Mouse (Mus musculus) cerebellum, adult 8-10 months (tissue): Measurements from ENCODE around the gene Pkp4.

ENCODE experiments used
- DNase-seq: peaks from one replicate; pipeline ENCODE4 v3.0.0; 2022

The Pkp4 gene

DNA sequence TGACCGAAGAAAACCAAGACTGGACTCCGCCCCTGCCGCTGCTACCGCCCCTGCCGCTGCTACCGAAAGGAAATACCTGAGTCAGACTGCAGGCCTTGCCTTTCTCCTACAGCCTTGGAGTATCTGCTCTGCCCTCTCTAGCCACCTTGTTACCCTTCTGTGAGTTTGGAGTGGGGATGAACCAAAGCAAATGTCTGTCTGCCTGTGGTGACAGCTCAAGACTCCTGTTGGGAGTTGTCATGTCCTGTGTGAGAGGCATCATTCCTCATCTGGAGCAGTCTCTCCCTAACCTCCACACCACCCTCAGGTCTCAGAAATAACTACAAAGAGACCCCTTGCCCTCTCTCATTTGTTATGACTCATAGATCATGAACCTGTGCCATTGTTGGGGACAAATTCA lies 122.3 kb downstream of the Pkp4 start:
- DNase-seq = no peak

DNA sequence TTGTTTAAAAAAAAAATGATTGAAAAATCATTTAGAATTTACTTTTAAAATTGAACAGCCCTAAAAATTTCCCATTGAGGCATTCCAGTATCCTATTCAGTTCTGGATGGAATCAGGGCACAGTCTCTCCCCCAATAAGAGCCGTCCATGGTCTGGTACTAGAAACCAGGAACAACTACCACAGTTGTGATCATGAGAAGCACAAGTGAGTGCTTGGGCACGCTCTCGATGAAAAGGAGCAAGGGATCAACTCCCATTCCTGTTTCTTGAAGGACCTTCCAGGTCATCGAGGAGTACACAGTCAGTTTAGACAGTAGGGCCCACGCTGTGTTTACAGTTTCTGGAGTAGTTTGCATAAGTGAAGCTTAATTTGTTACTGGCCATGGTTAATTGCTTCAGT lies 123.6 kb downstream of the Pkp4 start:
- no peak for DNase-seq

DNA sequence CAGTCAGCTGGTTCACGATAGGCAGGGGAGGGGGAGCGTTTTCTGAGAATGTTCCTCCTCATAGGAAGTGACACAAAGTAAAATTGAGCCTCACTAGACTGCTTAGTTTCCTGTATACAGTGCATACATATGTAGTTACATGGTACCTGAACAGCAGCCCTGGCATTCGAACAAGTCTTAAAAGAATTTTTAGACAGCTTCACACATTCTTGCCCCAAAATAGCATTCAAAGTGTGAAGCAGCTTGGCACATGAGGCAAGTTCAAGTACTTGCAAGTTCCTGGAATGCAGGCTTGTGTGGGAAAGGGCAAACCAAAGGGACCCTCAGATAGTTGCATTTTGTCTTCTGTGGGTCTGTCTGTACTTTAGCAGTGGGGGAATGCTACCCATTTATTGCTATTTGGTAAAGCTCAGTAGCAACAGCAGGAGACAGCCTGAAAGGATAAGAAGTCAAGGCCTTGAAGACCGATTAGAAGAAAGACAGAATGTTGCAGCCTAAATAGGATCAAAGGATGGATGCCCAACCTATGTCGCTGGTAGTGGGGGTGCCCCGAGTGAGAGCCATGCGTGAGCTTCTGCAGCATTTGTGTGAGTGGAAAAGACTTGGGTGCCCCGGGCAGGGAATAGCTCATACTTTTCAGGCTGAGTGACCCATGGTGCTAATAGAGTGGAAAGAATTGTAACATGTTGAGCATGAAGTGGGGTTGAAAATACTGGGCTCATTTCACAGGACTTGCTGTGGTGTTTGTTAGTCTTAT lies 124.3 kb downstream of the Pkp4 start:
- no peak for DNase-seq

DNA sequence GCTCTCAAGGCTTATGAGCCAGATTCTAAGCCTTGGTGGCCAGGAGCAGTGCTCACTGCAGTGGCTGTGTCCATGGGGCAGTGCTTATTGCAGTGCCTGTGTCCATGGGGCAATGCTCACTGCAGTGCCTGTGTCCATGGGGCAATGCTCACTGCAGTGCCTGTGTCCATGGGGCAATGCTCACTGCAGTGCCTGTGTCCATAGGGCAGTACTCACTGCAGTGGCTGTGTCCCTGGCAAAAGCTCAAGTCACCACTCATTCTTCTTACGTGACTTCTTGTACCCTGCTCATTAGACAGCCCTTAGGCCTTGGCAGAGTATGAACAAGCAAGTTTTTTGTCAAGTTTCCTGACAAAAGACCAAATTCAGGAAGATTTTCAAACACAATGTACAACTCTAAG lies 124.9 kb downstream of the Pkp4 start:
- DNase-seq = no peak

DNA sequence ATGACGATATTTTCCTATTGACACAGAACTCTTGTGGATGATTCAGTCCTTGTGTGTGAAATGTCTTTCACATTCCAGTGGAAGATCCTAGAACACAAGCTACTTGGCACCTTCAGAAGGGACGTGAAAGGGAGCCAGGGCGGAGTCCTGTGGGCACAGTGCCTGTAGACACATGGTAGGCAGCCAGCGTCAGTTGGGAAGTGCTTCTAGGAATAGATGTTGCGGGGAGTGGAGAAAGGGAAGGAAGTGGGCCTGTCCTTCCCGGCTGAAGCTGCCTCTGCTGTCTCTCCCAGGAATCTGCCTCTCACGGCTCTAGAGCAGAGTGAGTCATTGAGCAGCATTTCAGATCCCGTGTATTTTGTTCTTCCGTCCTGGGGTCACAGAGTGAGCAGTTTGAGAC lies 125.6 kb downstream of the Pkp4 start:
- DNase-seq = peak; percentile 80

DNA sequence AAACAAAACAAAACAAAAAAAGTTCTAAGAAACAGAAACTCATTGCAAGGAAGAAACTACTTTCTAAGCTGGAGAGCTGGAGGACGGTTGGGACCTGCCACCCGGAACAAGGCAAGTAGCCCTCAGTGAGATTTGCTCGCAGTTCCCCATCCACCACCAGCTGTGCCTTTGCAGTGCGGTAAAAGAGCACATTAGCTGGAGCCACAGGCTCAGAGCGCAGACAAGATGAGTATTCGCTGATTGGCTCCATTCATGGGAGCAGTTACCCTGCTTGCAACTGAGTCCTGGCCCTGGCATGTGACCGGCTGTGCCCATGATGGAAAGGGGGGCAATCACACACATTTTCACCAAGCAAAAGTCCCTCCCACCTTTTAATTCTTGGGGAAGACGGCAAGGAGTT lies 127.0 kb downstream of the Pkp4 start:
- no peak for DNase-seq

DNA sequence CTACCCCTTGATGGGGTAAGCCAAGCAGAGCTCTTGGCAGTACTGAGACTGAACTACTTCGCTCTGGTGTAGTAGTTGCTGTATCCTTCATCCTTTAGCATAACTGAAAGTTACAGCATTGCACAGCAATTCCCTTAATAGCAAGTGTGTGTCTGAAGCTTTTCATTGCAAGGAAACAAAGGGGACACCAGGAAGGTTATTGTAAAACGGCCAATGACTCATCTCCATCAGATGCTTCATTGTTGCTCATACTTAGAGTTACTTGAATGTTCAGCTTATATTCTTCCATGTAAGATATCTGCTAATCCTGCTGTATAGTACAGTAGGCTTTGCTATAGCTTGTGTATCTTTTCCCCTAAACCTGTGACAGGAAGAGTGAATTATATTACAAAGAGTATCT lies 128.8 kb downstream of the Pkp4 start:
- DNase-seq = no peak

DNA sequence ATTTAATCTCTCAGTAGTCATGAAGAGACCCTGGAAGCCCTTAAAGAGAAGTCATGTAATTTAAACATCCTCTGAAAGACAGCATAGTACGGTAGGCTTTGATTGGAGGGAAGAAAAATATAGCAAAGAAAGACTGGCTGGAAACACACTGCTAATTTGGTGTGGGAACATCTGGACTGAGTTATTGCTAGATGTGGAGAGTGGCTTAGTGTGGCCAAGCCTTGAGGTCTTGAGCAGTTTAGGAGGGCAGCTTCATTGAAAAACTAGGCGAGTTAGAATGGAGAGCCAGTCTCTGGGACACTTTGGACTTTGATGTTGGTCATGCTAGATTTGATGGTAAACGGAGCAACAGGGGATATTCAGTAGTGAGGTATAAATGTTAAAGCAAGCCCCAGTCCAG lies 129.7 kb downstream of the Pkp4 start:
- DNase-seq = no peak

DNA sequence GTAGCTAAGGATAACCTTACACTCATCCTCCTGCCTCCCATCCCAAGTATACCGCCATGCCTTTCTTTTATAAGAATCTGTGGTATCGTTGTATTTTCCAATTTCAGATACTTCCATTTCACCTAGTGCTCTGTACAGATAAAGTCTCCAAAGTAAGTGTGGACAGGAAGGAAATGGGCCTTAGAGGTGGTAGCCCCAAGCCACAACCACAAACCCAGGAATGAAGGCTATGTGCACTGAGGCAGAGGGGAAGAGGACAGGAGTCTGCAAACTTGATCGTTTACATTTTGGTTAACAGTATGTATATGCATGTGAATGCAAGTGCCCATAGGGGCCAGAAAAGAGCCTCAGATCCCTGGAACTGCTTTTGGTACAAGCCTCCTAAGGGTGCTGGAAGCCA lies 139.2 kb downstream of the Pkp4 start:
- DNase-seq = no peak

DNA sequence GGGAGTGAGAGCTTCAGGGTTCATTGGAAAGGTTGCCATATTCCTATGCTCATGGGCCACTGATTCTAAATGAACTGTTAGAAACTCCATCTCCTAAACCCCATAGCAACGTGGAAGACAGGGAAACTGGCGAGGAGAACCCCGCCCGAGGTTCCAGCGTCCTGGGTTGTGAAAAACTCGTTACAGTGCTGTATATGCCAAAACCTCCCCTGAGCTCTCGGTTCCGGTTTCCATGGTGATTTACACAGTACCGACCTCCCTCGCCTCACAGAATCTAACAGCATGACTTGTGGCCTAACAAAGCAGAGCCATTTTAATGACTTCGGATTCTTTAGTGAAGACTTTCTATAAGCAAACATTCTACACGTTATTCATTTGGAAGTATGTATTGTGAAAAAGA lies 141.0 kb downstream of the Pkp4 start:
- no peak for DNase-seq

DNA sequence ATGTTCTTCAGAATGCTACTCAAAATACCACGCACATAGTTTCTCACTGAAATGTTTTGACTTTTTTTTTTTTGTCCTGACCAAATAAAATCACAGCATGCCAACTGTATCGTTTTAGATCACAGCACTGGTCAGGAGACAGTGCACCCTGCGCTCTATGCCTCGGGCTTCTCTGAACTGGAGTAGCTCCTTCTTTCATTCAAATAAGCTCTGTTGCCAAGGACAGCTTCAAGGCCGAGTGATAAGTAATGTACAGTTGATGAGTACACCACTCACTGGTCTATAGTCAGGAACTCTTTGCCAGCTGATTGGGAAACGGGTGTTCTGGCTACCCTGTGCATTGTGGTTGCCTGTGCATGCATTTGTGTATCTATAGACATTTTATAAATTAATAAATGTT lies 141.8 kb downstream of the Pkp4 start:
- no peak for DNase-seq

DNA sequence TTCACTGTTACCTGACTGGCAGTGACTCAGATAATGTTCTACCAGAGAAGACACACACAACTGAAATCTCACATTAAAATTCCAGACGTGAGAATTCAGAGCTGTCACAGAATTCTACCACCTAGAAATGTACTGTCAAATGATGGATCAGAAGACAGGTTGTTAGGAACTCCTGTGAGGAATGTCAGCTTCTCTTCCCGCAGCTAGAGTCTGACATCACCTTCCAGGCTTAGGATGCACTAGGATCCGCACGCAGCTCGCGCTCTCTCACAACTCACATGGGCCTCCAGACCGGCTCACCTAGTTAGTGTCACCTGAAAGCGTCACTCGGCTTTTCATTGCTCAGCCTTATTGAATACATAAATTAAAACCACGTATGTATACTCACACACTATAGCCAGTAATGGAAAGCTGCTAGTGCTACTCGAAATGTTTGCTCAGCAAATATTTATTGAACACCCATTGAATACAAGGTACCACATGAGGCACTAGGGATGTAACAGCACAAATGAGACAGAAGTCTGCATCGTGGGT lies 142.9 kb downstream of the Pkp4 start:
- DNase-seq = no peak

DNA sequence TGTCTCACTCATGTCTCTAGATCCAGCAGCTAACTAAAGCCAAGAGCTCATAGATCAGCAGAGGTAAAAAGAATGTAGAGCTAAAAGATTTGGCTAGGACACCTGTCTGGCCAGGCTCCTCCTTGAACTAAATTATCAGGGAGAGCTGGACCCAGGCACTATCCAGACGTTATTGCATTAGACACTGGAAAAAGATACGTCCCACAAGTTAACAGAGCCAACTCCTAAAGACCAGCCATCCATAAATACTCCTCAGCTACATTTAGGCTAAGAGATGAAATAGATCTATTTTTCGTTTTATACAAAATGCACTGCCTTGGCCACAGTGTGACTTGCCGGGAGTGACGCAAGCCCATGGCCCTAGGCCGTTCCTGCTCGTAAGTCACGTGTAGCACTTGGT lies 146.7 kb downstream of the Pkp4 start:
- no peak for DNase-seq

DNA sequence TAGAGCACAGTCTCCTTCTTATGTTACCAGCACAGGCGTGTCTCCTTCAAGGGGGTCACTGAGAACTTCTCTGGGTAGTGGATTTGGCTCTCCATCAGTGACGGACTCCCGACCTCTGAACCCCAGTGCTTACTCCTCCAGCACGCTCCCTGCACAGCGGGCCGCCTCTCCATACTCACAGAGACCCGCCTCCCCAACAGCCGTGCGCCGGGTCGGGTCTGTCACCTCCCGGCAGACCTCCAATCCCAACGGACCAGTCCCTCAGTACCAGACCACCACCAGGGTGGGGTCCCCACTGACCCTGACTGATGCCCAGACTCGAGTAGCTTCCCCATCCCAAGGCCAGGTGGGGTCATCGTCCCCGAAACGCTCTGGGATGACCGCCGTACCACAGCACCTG lies 147.4 kb downstream of the Pkp4 start:
- no peak for DNase-seq

DNA sequence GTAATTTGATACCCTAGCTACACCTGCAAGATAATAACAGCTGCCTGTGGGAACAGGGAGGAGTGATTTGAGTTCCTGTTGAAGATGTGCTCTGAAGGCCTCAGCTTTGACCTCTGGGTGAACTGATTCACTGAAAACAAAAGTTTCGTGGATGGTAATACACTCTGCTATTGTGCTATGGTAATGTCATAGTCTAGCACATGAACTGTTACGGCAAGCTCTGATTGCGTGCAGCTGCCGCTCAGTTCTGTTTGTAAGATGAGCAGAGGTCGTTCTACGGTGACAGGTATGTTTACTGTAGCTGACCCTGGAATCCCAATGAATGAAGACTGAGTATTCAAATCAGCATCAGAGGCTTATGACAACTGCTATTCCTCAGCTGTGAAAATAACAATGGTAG lies 152.6 kb downstream of the Pkp4 start:
- no peak for DNase-seq

DNA sequence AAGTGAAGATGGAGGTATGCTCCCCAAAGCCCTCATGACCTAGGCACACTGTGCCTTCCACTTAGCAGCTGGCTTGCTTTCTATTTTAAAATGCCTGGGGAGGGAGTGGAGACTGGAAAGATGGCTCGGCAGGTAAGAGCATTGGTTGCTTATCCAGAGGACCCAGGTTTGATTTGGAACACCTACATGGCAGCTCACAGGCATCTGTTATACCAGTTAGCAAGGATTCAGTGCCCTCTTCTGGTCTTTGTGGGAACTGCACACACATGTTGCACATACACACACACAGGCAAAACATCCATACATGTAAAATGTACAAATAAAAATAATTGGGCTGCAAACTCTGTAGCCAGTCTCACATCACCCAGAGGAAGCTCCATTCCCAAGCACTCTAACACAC lies 158.0 kb downstream of the Pkp4 start:
- no peak for DNase-seq

DNA sequence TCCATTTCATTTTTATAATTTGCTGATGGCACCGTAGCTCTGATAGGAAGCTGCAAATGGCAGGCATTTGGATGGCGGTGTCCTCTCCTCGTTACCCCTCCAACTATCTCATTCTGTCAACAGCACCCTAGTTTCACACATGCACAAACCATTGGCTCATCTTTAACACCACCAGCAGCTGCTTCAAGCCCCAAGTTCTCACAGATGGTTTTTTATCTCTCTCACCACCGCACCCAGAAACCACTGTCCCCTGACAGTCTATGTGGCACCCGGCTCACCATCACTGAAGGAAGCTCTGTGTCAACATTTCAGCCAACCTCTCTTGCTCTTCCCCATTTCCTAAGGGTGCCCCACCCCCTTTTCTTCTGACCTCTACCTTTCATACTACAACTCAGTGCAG lies 167.3 kb downstream of the Pkp4 start:
- no peak for DNase-seq

DNA sequence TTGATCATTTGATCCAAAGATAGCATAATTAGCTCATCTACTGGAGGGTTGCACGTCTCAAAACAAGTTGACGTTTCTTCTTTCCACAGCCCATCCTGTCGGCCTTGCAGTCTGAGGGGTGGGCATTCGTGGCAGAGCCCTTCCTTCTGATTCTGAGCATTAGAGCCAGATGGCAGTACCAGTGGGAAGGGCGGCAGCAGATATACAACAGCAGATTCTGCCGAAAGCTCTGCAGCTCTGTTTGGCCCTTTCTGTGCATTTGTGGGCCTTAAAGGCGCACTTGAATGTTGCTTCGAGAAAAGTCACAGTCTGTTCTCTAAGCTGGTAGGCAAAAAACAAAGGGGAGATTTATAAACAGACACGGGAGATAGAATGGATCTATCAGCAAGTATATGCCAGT lies 170.4 kb downstream of the Pkp4 start:
- no peak for DNase-seq

DNA sequence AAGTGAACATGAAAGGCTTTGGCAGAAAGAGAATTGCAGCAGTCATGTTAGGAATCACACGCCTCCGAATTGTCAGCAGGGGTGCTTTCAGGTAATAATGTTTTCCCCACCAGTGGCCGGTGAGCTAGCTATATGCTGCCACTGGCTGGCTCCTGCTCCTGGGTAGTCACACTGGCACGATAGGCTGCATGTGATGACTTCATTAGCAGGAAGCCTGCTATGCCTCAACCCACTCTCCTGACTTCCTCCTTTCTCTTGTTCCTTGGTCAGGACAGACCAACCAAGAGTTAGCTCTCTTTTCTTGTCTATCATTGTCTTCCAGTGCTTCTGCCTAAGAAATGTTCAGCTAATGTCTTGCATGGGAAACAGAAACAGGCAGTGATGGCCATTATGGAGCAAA lies 171.9 kb downstream of the Pkp4 start:
- DNase-seq = no peak

DNA sequence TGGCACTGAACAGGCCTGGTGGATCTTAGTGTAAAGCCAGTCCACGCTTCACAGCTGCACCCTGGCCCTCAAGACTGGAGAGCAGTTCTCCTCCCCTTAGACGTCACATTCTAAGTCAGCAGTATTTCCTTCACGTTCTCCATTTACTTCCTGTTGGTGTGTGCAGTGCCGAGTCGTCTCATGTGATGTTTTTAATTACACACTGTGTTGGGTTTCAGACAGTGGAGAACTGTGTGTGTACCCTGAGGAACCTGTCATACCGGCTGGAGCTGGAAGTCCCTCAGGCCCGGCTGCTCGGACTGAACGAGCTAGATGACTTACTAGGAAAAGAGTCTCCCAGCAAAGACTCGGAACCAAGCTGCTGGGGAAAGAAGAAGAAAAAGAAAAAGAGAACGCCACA lies 177.9 kb downstream of the Pkp4 start:
- DNase-seq = peak; percentile 29

DNA sequence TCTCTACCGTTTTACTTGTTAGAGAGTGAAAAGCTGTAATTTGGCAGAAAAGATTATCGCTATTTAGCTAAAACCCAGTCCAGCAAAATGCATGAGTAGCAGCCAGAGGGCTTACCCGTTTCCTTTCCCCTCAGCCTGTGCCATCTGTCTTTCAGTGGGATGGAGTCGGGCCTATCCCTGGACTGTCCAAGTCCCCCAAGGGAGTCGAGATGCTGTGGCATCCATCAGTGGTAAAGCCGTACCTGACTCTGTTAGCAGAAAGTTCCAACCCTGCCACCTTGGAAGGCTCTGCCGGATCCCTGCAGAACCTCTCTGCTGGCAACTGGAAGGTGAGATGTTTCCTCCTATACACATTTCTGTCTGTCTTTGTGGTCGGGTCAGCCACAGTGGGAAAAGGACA lies 178.3 kb downstream of the Pkp4 start:
- DNase-seq = peak; percentile 46

DNA sequence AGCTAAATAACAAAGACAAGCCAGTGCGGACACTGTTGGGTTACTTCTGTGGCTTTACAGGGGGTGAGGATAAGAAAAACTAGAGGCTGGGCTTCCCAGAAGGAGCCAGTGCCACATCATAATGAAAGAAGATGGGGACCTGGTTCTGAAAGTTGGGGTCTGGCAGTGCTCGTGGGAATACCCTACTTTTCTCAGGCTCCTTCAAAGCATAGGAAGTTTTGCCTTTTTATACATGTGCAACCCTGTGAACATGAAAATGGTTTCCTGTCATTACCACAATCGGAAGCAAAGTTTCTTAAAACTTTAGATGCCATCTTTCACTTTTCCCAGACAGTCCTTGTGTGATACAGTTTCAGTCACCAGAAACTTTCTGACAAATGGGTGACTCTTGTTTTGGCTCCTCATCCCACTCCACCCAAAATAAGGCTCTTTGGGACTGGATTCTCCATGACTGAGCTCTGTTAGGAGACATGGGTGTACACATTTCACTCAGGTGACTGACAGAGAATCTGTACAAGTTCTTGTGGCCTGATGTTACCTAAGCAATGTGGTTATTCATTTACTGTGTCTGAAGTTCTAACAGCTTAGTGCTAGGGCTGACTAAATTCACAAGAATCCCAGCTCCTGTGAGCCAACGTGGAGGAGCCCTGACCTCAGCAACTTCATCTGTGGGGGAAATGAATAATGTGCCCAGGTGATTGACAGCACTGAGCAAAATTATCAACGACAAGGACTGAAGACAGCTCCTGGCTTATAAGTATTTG lies 179.3 kb downstream of the Pkp4 start:
- DNase-seq = no peak

DNA sequence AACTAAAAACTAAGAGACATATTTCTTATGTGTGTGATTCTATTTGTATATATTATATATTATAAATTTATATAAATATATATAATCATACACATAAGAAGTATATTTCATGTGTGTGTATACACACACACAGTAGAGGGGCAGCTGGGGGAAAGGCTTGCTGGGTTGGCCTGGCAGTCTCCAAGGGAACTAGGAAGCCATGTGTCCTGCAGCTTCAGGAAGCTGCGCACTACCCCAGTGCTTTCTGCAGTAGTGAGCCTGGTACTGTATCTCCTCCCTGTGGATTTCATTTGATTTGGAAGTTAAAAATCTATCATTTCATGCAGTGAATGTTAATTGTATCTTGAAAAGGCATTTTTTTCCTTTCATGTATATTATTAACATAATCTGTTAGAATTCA lies 180.2 kb downstream of the Pkp4 start:
- DNase-seq = no peak

DNA sequence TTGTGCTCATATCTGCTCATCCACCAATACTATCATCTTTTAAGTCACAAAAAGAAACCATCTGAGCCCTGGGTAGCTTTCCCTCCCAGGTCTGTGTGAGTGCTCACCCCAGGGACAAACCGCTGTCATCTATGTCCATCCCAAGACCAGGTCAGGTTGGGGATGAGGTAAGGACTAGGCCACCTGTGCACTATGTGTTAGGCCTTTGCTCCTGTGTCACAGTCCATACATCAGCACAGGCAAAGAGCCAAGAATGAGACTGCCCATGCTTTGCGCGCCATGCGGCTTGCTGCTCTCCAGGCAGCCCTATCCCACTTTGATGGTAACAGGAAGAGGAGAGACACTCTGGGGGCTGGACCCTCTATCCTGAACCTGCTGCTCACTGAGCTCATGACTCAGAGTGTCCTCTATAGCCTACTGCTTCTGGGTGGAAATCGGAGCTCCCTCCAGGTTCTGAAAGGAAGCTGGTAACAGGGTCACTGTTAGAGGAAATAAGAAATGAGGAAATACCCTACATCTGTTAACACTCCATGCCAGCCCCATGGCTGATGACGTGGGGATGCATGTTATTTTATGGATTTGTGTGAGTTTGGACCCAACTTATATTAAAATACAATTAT lies 182.1 kb downstream of the Pkp4 start:
- DNase-seq = no peak
